Mouse (Mus musculus) gonadal fat pad, adult 2 months (tissue): ENCODE measurements around the gene Gpa33. TPM values are rescaled to one million over a fixed set of nuclear protein-coding genes. Genes with fewer than 3 reads are reported as not detected.

Source experiments
- DNase-seq: peaks from one replicate; pipeline ENCODE4 v3.0.0-alpha.2; 2012; ENCODE audit warnings: low read depth
- polyA plus RNA-seq: library from polyadenylated mRNA; depleted of rRNA; stranded (reverse); fragments of >200 nt; gene quantifications from 2 replicates; pipeline ENCODE4 v1.2.3, GENCODE M21; 2012; rRNA removed

Gene Gpa33
- 1.1 and 1.5 TPM in 2 replicates for polyA plus RNA-seq

GRCm38 (mm10) chr1:166130224-166130860 lies at the start of gene Gpa33:
Gene Gpa33 (plus strand): TSS chr1:166130238.
- no peak for DNase-seq

- no peak for DNase-seq
Measured at GRCm38 (mm10) chr1:166088446-166089170, 41.4 kb upstream of the Gpa33 start.

GRCm38 (mm10) chr1:166089337-166089736 lies 40.7 kb upstream of the Gpa33 start:
- no peak for DNase-seq

GRCm38 (mm10) chr1:166089739-166090138 lies 40.3 kb upstream of the Gpa33 start:
- DNase-seq: no peak

- DNase-seq: no peak
Measured at GRCm38 (mm10) chr1:166090306-166090705, 39.7 kb upstream of the Gpa33 start.

GRCm38 (mm10) chr1:166094462-166094861 lies 35.6 kb upstream of the Gpa33 start:
- no peak for DNase-seq

- no peak for DNase-seq
Measured at GRCm38 (mm10) chr1:166098120-166098519, 31.9 kb upstream of the Gpa33 start.

GRCm38 (mm10) chr1:166102920-166103608 lies 27.0 kb upstream of the Gpa33 start:
- no peak for DNase-seq

- DNase-seq: no peak
Measured at GRCm38 (mm10) chr1:166104858-166105257, 25.2 kb upstream of the Gpa33 start.

GRCm38 (mm10) chr1:166105464-166105863 lies 24.6 kb upstream of the Gpa33 start:
- no peak for DNase-seq

- no peak for DNase-seq
Measured at GRCm38 (mm10) chr1:166114986-166115385, 15.1 kb upstream of the Gpa33 start.

GRCm38 (mm10) chr1:166115719-166116118 lies 14.3 kb upstream of the Gpa33 start:
- no peak for DNase-seq

- no peak for DNase-seq
Measured at GRCm38 (mm10) chr1:166117866-166118639, 12.0 kb upstream of the Gpa33 start.

- DNase-seq: no peak
Measured at GRCm38 (mm10) chr1:166122114-166122513, 7.9 kb upstream of the Gpa33 start.

GRCm38 (mm10) chr1:166123045-166123444 lies 7.0 kb upstream of the Gpa33 start:
- no peak for DNase-seq

- DNase-seq: no peak
Measured at GRCm38 (mm10) chr1:166123751-166124150, 6.3 kb upstream of the Gpa33 start.

- DNase-seq: no peak
Measured at GRCm38 (mm10) chr1:166124932-166125593, 5.0 kb upstream of the Gpa33 start.

- no peak for DNase-seq
Measured at GRCm38 (mm10) chr1:166126290-166126689, 3.7 kb upstream of the Gpa33 start.

GRCm38 (mm10) chr1:166126795-166127194 lies 3.2 kb upstream of the Gpa33 start:
- DNase-seq: no peak

- no peak for DNase-seq
Measured at GRCm38 (mm10) chr1:166127719-166128118, 2.3 kb upstream of the Gpa33 start, which contains the start of gene Dusp27. Gene Dusp27 (minus strand): TSS chr1:166127922.

- no peak for DNase-seq
Measured at GRCm38 (mm10) chr1:166128551-166128950, 1.5 kb upstream of the Gpa33 start.
